Mouse (Mus musculus): ENCODE measurements around the gene Styk1.
"Not testable (repeated sequence)": the region's sequence is repeated elsewhere in the genome, so short reads cannot be mapped to it uniquely, and the experiment has no call there.

The Styk1 gene

GRCm38 (mm10) chr6:131292991-131293788 is 60.2 kb downstream of the Styk1 start, which contains the start of gene Magohb:
TSS of gene Magohb (minus strand) at chr6:131293244.
- peak; percentile 35 to 82 for DNase-seq (ENCODE audit: low spot score in 2 of 2)

DNA sequence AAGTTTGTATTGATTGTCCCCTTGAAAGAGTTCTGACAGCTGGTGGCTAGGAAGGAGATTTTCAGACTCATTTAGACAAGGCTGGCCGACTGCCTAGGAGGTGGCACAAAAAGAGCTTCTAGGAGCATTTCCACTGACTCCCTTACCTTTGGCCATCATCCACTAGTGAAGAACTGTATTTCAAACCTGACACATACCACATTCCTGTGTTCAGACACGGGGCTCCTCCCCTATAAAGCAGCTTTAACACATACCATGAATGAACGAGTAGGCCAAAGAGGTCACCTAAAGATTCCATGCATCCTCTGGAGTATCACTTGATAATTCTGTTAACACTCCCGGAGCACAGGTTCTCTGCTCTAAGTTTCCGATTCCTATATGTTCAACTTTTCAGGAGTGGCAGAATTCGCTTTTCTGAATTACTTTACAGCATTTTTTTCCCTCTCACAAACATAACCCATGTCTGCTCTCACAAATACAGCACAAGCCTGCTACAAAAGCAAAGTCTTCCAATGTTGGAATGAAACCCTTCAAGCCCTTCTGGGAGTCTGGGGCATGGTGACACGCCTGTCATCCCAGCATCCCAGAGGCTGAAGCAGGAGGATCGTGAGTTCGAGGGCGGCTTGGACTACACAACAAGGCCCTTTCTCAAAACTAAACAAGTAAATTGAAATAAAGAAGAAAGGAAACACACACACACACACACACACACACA is 61.0 kb downstream of the Styk1 start:
- DNase-seq (ENCODE audit: low spot score in 2 of 2) = no peak

GRCm38 (mm10) chr6:131290430-131290829 is 63.0 kb downstream of the Styk1 start:
- peak in 1 of 2 experiments; percentile 5 for DNase-seq (ENCODE audit: low spot score in 2 of 2)

DNA sequence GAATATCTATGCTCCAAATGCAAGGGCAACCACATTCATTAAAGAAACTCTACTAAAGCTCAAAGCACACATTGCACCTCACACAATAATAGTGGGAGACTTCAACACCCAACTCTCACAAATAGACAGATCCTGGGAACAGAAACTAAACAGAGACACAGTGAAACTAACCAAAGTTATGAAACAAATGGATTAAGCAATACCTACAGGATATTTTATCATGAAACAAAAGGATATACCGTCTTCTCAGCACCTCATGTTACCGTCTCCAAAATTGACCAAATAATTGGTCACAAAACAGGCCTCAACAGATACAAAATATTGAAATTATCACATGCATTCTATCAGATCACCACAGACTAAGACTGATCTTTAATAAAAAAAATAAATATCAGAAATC is 75.2 kb downstream of the Styk1 start:
- DNase-seq (ENCODE audit: low spot score in 2 of 2) = not testable (repeated sequence)

DNA sequence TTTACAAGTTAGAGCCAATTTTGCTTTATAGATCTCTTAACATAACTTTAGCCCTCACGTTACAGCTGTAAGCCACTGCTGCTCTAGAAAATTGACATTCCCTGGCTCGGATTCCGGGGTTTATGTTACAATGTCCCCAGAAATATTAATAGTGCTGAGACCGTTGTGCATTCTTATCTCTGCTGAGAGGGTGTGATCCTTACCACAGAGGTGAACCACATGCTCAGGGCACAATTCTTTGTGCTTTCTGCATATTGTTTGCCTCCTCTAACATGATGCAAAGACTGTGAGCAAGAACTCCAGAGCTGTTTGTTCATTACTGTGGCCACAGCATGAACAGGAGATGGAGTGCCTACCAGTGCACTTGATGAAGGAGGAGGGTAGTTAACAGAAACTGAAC is 76.7 kb downstream of the Styk1 start:
- no peak for DNase-seq (ENCODE audit: low spot score in 2 of 2)

DNA sequence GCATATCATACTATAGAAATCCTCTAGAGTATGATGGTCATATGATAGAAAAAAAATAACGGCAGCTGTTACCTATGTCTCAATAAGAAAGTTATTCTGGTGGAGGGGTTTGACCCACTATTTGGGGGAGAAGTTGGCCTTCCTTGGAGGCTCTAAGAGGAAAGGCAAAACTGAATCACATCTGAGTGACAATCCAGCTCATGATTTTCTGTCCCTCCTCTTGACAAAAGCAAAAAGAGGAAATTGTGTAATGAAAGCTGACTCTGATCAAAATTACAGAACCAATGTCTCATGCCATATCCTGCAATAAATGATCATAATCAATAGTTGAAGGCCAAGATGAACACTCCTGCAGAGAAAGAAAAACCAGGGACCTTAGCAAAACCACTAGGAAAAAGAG is 81.1 kb downstream of the Styk1 start:
- no peak for DNase-seq (ENCODE audit: low spot score in 2 of 2)

GRCm38 (mm10) chr6:131270312-131270711 is 83.1 kb downstream of the Styk1 start:
- DNase-seq (ENCODE audit: low spot score in 2 of 2) = no peak

DNA sequence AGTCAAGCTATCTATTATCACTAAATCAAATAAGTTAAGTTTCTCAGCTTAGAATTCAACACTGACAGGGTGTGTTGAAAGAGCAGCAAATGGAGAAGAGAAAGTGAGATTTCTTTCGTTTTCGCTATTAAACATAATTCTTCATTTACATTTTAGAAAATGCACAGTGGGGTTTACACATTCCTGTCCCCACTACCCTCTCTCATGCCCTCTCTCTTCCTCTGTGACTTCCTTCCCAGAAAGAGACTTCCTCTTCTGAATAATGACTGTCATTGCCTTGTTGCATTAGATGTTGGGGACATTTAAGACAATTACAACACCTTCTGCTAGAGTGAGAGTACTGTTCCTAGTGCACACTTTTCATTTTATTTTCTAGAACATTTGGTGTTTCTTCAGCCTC is 83.8 kb downstream of the Styk1 start:
- DNase-seq (ENCODE audit: low spot score in 2 of 2) = no peak

DNA sequence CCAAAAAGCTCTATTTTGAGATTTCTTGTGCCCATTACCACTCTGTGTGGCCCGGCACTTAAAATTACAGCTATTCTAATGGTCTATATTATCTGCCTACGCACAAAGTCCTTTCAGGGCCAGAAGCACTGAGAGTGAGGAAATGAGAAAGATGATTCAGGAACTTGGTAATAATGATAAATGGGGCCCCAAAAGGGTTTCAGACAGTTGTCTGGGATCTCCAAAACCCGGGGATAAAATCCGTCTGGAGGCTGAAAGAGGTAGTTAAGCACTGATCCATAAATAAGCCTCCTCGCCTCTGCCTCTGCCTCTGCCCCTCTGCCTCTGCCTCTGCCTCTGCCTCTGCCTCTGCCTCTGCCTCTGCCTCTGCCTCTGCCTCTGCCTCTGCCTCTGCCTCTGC is 89.2 kb downstream of the Styk1 start:
- DNase-seq (ENCODE audit: low spot score in 2 of 2) = no peak

DNA sequence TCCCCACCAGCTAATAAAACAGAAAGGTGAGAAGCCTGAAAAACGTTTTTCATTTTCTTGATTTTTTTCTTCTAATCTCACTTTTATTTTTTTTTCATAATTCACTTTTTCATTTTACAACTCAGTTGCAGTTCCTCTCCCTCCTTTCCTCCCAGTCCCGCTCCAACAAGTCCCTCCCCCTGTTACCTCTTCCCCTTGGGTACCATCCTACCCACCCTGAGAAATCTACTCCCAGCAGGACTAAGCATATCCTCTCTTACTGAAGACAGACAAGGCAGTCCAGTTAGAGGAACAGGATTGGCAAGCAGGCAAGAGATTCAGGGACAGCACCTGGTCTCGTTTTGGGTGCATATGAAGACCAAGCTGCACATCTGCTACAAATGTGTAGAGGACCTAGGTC is 90.6 kb downstream of the Styk1 start:
- no peak for DNase-seq (ENCODE audit: low spot score in 2 of 2)

DNA sequence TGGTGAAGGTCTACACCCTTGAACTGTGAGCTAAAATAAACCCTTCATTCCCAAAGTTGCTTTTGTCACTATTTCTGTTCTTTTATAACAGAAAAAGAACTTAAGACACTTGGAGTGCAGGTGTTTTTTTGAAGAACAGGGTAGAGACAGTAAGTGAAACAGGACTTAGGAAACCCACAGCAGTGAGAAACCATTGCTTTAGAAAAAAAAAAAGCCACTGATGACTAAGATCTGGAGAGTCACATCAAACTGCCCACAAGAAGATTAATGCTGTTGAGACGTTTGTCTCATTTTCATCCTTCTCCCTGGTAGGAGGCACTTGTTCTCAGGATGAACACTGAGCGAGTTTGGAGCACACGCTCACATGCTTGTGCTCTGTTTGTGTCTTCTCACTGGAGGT is 91.4 kb downstream of the Styk1 start:
- DNase-seq (ENCODE audit: low spot score in 2 of 2) = no peak

All from left cerebral cortex, adult 9 months (tissue).